ENCODE assay signal across 14 mouse cellular contexts in the genomic region with DNA sequence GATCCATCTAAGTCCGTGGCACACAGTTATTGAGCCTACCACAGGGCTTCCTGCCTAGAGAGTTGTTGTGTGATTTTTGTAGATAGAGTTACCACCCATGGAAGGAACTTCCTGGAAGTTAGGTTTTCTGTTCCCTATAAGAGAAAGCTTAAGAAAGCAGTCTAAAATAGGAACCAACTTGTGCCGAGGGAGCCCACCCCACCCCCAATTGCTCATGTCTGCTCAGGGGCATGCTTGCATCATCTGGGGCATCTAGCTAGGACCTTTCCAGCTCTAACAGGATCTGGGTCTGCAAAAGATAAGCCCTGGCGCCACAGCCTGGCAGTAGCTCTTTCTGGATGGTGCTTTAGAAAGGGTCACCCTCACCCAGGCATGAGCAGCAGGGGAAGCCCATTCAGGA. TPM values are rescaled to one million over a fixed set of nuclear protein-coding genes. Genes with fewer than 3 reads are reported as not detected.
A peak's percentile ranks its signal among the peaks of the same experiment; 100 is the strongest.
DNase-seq lines count a peak whose midpoint lies in the region; ATAC-seq lines count a peak whose summit lies in the region.
"Had no signal": no experiment of that assay in that cellular context is flagged by ENCODE, and none has a peak within 500 bp of the region (broad histone marks: within the 10 kb centered on the region; RNA-seq: fewer than 3 reads in every experiment).

No protein-coding gene starts in this region.

- no peaks in the 10 kb centered on the region for H3K9me3 ChIP-seq in kidney, embryonic 14.5 days (ENCODE audit: control insufficient read depth, low read length)
- no peaks in the 10 kb centered on the region for H3K9me3 ChIP-seq in midbrain, embryonic 14.5 days (ENCODE audit: control insufficient read depth, low read length)
- no peaks in the 10 kb centered on the region for H3K9me3 ChIP-seq in forebrain, embryonic 10.5 days
- H3K9me3 ChIP-seq: forebrain, embryonic 13.5 days; stomach, embryonic 15.5 days had no signal

- H3K4me2 ChIP-seq in kidney, embryonic 14.5 days (replicated peaks; ENCODE audit: low read depth, low read length), result no peak overlapping the region
- no peak overlapping the region for H3K4me2 ChIP-seq in midbrain, embryonic 14.5 days (ENCODE audit: low read length)
- H3K4me2 ChIP-seq: forebrain, embryonic 13.5 days; stomach, embryonic 15.5 days had no signal

- H3K4me1 ChIP-seq in kidney, embryonic 14.5 days (ENCODE audit: control insufficient read depth, insufficient read depth, low read length), result peaks cover 41% of the 10 kb centered on the region
- peaks cover 42% of the 10 kb centered on the region for H3K4me1 ChIP-seq in brown adipose tissue, adult 24 weeks (ENCODE audit: control insufficient read depth, insufficient read depth, insufficient read length, low read length)
- no peaks in the 10 kb centered on the region for H3K4me1 ChIP-seq in midbrain, embryonic 14.5 days (ENCODE audit: control insufficient read depth, insufficient read depth, low read length)
- peaks cover 35% of the 10 kb centered on the region for H3K4me1 ChIP-seq in forebrain, embryonic 10.5 days
- H3K4me1 ChIP-seq: forebrain, embryonic 13.5 days had no signal

- H3K9ac ChIP-seq in kidney, embryonic 14.5 days (ENCODE audit: low read depth, low read length), result no peak overlapping the region
- H3K9ac ChIP-seq in midbrain, embryonic 14.5 days (replicated peaks; ENCODE audit: low read length), result no peak overlapping the region
- H3K9ac ChIP-seq: forebrain, embryonic 13.5 days; liver, embryonic 14.5 days; stomach, embryonic 15.5 days had no signal

- 65% methylated on average over 3 of the region's 3 CpGs for WGBS in kidney, embryonic 14.5 days
- 81% methylated on average over 3 of the region's 3 CpGs for WGBS in midbrain, embryonic 14.5 days
- 86% methylated on average over 3 of the region's 3 CpGs for WGBS in forebrain, embryonic 10.5 days

- no peak for ATAC-seq in kidney, embryonic 14.5 days (ENCODE audit: low FRiP score, low TSS enrichment)
- ATAC-seq in midbrain, embryonic 14.5 days (ENCODE audit: low FRiP score, low TSS enrichment), result no peak
- ATAC-seq: forebrain, embryonic 13.5 days had no signal

- no peaks in the 10 kb centered on the region for H3K27me3 ChIP-seq in kidney, embryonic 14.5 days (ENCODE audit: control insufficient read depth, insufficient read depth, low read length)
- H3K27me3 ChIP-seq in midbrain, embryonic 14.5 days (ENCODE audit: control insufficient read depth, insufficient read depth, low read length), result no peaks in the 10 kb centered on the region
- no peaks in the 10 kb centered on the region for H3K27me3 ChIP-seq in forebrain, embryonic 10.5 days (ENCODE audit: poor library complexity, severe bottlenecking)
- H3K27me3 ChIP-seq: forebrain, embryonic 13.5 days; stomach, embryonic 15.5 days had no signal

- H3K27ac ChIP-seq in kidney, embryonic 14.5 days (ENCODE audit: low read depth, low read length), result 0 out of 2 replicates have a peak overlapping the region, but pooled peaks have one; percentile 8
- H3K27ac ChIP-seq in brown adipose tissue, adult 24 weeks (replicated peaks; ENCODE audit: low read depth, low read length), result peak overlapping the region; percentile 36; the same call in 1 of the 2 replicates
- H3K27ac ChIP-seq in midbrain, embryonic 14.5 days (replicated peaks; ENCODE audit: low read depth, low read length), result no peak overlapping the region
- no peak overlapping the region for H3K27ac ChIP-seq in forebrain, embryonic 10.5 days
- H3K27ac ChIP-seq: forebrain, embryonic 13.5 days; liver, embryonic 14.5 days; stomach, embryonic 15.5 days had no signal

- H3K36me3 ChIP-seq in kidney, embryonic 14.5 days (ENCODE audit: control insufficient read depth, insufficient read depth, low read length), result no peaks in the 10 kb centered on the region
- no peaks in the 10 kb centered on the region for H3K36me3 ChIP-seq in midbrain, embryonic 14.5 days (ENCODE audit: control insufficient read depth, insufficient read depth, low read length)
- H3K36me3 ChIP-seq in forebrain, embryonic 10.5 days (replicated peaks), result no peaks in the 10 kb centered on the region
- H3K36me3 ChIP-seq: stomach, embryonic 15.5 days had no signal

- no peak overlapping the region for H3K4me3 ChIP-seq in kidney, embryonic 14.5 days (ENCODE audit: low read length)
- H3K4me3 ChIP-seq in brown adipose tissue, adult 24 weeks (ENCODE audit: insufficient read depth, low read depth, low read length), result no peak overlapping the region
- no peak overlapping the region for H3K4me3 ChIP-seq in midbrain, embryonic 14.5 days (replicated peaks; ENCODE audit: low read depth, low read length)
- no peak overlapping the region for H3K4me3 ChIP-seq in forebrain, embryonic 10.5 days
- H3K4me3 ChIP-seq: forebrain, embryonic 13.5 days; stomach, embryonic 15.5 days had no signal

- DNase-seq in kidney, adult 9 months, result no peak
- DNase-seq in B cell, adult 2 months, result peak; percentile 4 to 14
- DNase-seq in lung, postnatal 4 days, result peak; percentile 40 to 46
- no peak for DNase-seq in midbrain, embryonic 14.5 days
- no peak for DNase-seq in cerebellum, adult 9-11 months
- no peak for DNase-seq in forebrain, embryonic 10.5 days (ENCODE audit: extremely low spot score, low spot score)
- DNase-seq: gastrocnemius, postnatal 36 days; right cerebral cortex, postnatal 25 days had no signal

RNA-seq across cellular contexts. Expression of a gene that starts 24.1 kb away (rescaled TPM):
- 23.1 and 29.8 TPM in 2 replicates for polyA plus RNA-seq in kidney, embryonic 14.5 days (2014; fragmentation: Nextera tagmentation; extraction: Ambion mirVana)
- polyA plus RNA-seq in brown adipose tissue, adult 24 weeks (2012; ENCODE audit: insufficient read depth, insufficient read length, missing spikeins), result 8.4 and 9.0 TPM in 2 replicates
- polyA plus RNA-seq in midbrain, embryonic 14.5 days (2014; fragmentation: Nextera tagmentation; extraction: Ambion mirVana), result 6.3 and 6.9 TPM in 2 replicates
- polyA plus RNA-seq in forebrain, embryonic 10.5 days (2016; fragmentation: Nextera tagmentation; extraction: Ambion mirVana), result 9.2 and 9.6 TPM in 2 replicates

RNA-seq across cellular contexts. Expression of a gene that starts 24.7 kb away (rescaled TPM):
- polyA plus RNA-seq in kidney, embryonic 14.5 days (2014; fragmentation: Nextera tagmentation; extraction: Ambion mirVana), result 33.4 and 42.3 TPM in 2 replicates
- 8.6 and 9.6 TPM in 2 replicates for polyA plus RNA-seq in brown adipose tissue, adult 24 weeks (2012; ENCODE audit: insufficient read depth, insufficient read length, missing spikeins)
- 28.1 and 30.4 TPM in 2 replicates for polyA plus RNA-seq in midbrain, embryonic 14.5 days (2014; fragmentation: Nextera tagmentation; extraction: Ambion mirVana)
- polyA plus RNA-seq in forebrain, embryonic 10.5 days (2016; fragmentation: Nextera tagmentation; extraction: Ambion mirVana), result 35.3 and 42.3 TPM in 2 replicates

RNA-seq across cellular contexts. Expression of a gene that starts 30.2 kb away (rescaled TPM):
- not detected in 2 replicates for polyA plus RNA-seq in kidney, embryonic 14.5 days (2014; fragmentation: Nextera tagmentation; extraction: Ambion mirVana)
- 2.1 and 3.2 TPM in 2 replicates for polyA plus RNA-seq in brown adipose tissue, adult 24 weeks (2012; ENCODE audit: insufficient read depth, insufficient read length, missing spikeins)
- polyA plus RNA-seq in midbrain, embryonic 14.5 days (2014; fragmentation: Nextera tagmentation; extraction: Ambion mirVana), result 0.45 and 1.00 TPM in 2 replicates
- polyA plus RNA-seq in forebrain, embryonic 10.5 days (2016; fragmentation: Nextera tagmentation; extraction: Ambion mirVana), result 0.42 TPM in 1 of 2 replicates, not detected in the other

RNA-seq across cellular contexts. Expression of a gene that starts 39.8 kb away (rescaled TPM):
- polyA plus RNA-seq in kidney, embryonic 14.5 days (2014; fragmentation: Nextera tagmentation; extraction: Ambion mirVana), result 7.2 and 9.8 TPM in 2 replicates
- 3.3 and 5.7 TPM in 2 replicates for polyA plus RNA-seq in brown adipose tissue, adult 24 weeks (2012; ENCODE audit: insufficient read depth, insufficient read length, missing spikeins)
- 0.94 and 1.3 TPM in 2 replicates for polyA plus RNA-seq in midbrain, embryonic 14.5 days (2014; fragmentation: Nextera tagmentation; extraction: Ambion mirVana)
- 0.95 and 1.3 TPM in 2 replicates for polyA plus RNA-seq in forebrain, embryonic 10.5 days (2016; fragmentation: Nextera tagmentation; extraction: Ambion mirVana)

RNA-seq across cellular contexts. Expression of a gene that starts 46.4 kb away (rescaled TPM):
- 0.33 and 0.61 TPM in 2 replicates for polyA plus RNA-seq in kidney, embryonic 14.5 days (2014; fragmentation: Nextera tagmentation; extraction: Ambion mirVana)
- not detected in 2 replicates for polyA plus RNA-seq in brown adipose tissue, adult 24 weeks (2012; ENCODE audit: insufficient read depth, insufficient read length, missing spikeins)
- not detected in 2 replicates for polyA plus RNA-seq in midbrain, embryonic 14.5 days (2014; fragmentation: Nextera tagmentation; extraction: Ambion mirVana)
- not detected in 2 replicates for polyA plus RNA-seq in forebrain, embryonic 10.5 days (2016; fragmentation: Nextera tagmentation; extraction: Ambion mirVana)
- polyA plus RNA-seq: forebrain, embryonic 13.5 days; neural tube, embryonic 11.5 days; stomach, embryonic 15.5 days had no signal

Comparison
In these comparisons a context has a peak if more than half of its experiments do, and no peak if none do; other contexts are left out.
1. H3K27ac ChIP-seq: peak in kidney, embryonic 14.5 days (single experiment) and brown adipose tissue, adult 24 weeks (single experiment); none in midbrain, embryonic 14.5 days (single experiment) and forebrain, embryonic 10.5 days (single experiment).
2. DNase-seq: peak in B cell, adult 2 months (2 of 2) and lung, postnatal 4 days (2 of 2); none in kidney, adult 9 months (single experiment), midbrain, embryonic 14.5 days (single experiment), cerebellum, adult 9-11 months (single experiment) and forebrain, embryonic 10.5 days (single experiment).